Mouse (Mus musculus): ENCODE results near the gene Galnt7. TPM values are rescaled to one million over a fixed set of nuclear protein-coding genes. Genes with fewer than 3 reads are reported as not detected.

Galnt7 gene
- total and polyA plus RNA-seq, 2 experiments: 0.61 to 2.0 TPM

GRCm38 (mm10) chr8:57651357-57651688 is 1.5 kb downstream of the Galnt7 start:
- 3% methylated on average over 8 of the region's 8 CpGs for WGBS
- no peak overlapping the region for H3K27ac ChIP-seq (replicated peaks; ENCODE audit: insufficient read depth, low read depth, low read length)

GRCm38 (mm10) chr8:57650216-57650615 is 2.6 kb downstream of the Galnt7 start:
- no peak for DNase-seq (ENCODE audit: extremely low read depth, low read depth, low spot score)
- Histone ChIP-seq H3K4me3 (ENCODE audit: insufficient read depth, low read depth, low read length) (no peak overlapping the region), H3K27ac (replicated peaks; ENCODE audit: insufficient read depth, low read depth, low read length) (no peak overlapping the region), H3K36me3 (ENCODE audit: control insufficient read depth, insufficient read depth, low read length) (no peaks in the 10 kb centered on the region), H3K4me1 (ENCODE audit: control insufficient read depth, insufficient read depth, low read length) (0 out of 2 replicates have a peak, but pooled peaks cover 3% of the 10 kb centered on the region), H3K27me3 (ENCODE audit: control insufficient read depth, insufficient read depth, low read length) (no peaks in the 10 kb centered on the region), H3K9ac (ENCODE audit: low read depth, low read length) (no peak overlapping the region), H3K79me2 (ENCODE audit: control insufficient read depth, insufficient read depth, low read length) (no peaks in the 10 kb centered on the region)
- TF ChIP-seq POLR2A (IDR thresholded peaks at IDR 0.05; ENCODE audit: extremely low read depth, insufficient read depth, low read length) (no peak), CTCF (IDR thresholded peaks at IDR 0.05; ENCODE audit: low read depth, low read length) (no peak)
- 94% methylated on average over 6 of the region's 6 CpGs for WGBS

More at GRCm38 (mm10) chr8:57651357-57651688, 1.5 kb downstream of the Galnt7 start:
- Histone ChIP-seq H3K4me3 (ENCODE audit: insufficient read depth, low read depth, low read length) (peak overlapping the region; percentile 67), H3K36me3 (ENCODE audit: control insufficient read depth, insufficient read depth, low read length) (no peaks in the 10 kb centered on the region), H3K79me2 (ENCODE audit: control insufficient read depth, insufficient read depth, low read length) (no peaks in the 10 kb centered on the region), H3K9ac (ENCODE audit: low read depth, low read length) (peak overlapping the region; percentile 95), H3K4me1 (ENCODE audit: control insufficient read depth, insufficient read depth, low read length) (0 out of 2 replicates have a peak, but pooled peaks cover 3% of the 10 kb centered on the region), H3K27me3 (ENCODE audit: control insufficient read depth, insufficient read depth, low read length) (no peaks in the 10 kb centered on the region)
- DNase-seq (ENCODE audit: extremely low read depth, low read depth, low spot score): peak; percentile 5
- no peak for TF ChIP-seq POLR2A (IDR thresholded peaks at IDR 0.05; ENCODE audit: extremely low read depth, insufficient read depth, low read length)
- TF ChIP-seq CTCF (IDR thresholded peaks at IDR 0.05; ENCODE audit: low read depth, low read length): no peak

- TF ChIP-seq CTCF (IDR thresholded peaks at IDR 0.05; ENCODE audit: low read depth, low read length) (no peak), POLR2A (IDR thresholded peaks at IDR 0.05; ENCODE audit: extremely low read depth, insufficient read depth, low read length) (no peak)
- Histone ChIP-seq H3K27me3 (ENCODE audit: control insufficient read depth, insufficient read depth, low read length) (no peaks in the 10 kb centered on the region), H3K9ac (ENCODE audit: low read depth, low read length) (no peak overlapping the region), H3K27ac (replicated peaks; ENCODE audit: insufficient read depth, low read depth, low read length) (no peak overlapping the region), H3K36me3 (ENCODE audit: control insufficient read depth, insufficient read depth, low read length) (no peaks in the 10 kb centered on the region), H3K4me3 (ENCODE audit: insufficient read depth, low read depth, low read length) (no peak overlapping the region), H3K79me2 (ENCODE audit: control insufficient read depth, insufficient read depth, low read length) (no peaks in the 10 kb centered on the region), H3K4me1 (ENCODE audit: control insufficient read depth, insufficient read depth, low read length) (0 out of 2 replicates have a peak, but pooled peaks cover 3% of the 10 kb centered on the region)
- no peak for DNase-seq (ENCODE audit: extremely low read depth, low read depth, low spot score)
- 60% methylated on average over 3 of the region's 3 CpGs for WGBS
Observed at GRCm38 (mm10) chr8:57647566-57647965, 5.3 kb downstream of the Galnt7 start.

- DNase-seq (ENCODE audit: extremely low read depth, low read depth, low spot score): no peak
- WGBS: 79% methylated on average over 6 of the region's 6 CpGs
- H3K79me2 ChIP-seq (ENCODE audit: control insufficient read depth, insufficient read depth, low read length): no peaks in the 10 kb centered on the region
- no peak overlapping the region for H3K9ac ChIP-seq (ENCODE audit: low read depth, low read length)
- H3K36me3 ChIP-seq (ENCODE audit: control insufficient read depth, insufficient read depth, low read length): no peaks in the 10 kb centered on the region
- H3K4me3 ChIP-seq (ENCODE audit: insufficient read depth, low read depth, low read length): no peak overlapping the region
- no peaks in the 10 kb centered on the region for H3K27me3 ChIP-seq (ENCODE audit: control insufficient read depth, insufficient read depth, low read length)
- TF ChIP-seq POLR2A (IDR thresholded peaks at IDR 0.05; ENCODE audit: extremely low read depth, insufficient read depth, low read length): no peak
- TF ChIP-seq CTCF (IDR thresholded peaks at IDR 0.05; ENCODE audit: low read depth, low read length): no peak
- no peaks in the 10 kb centered on the region for H3K4me1 ChIP-seq (ENCODE audit: control insufficient read depth, insufficient read depth, low read length)
- H3K27ac ChIP-seq (replicated peaks; ENCODE audit: insufficient read depth, low read depth, low read length): no peak overlapping the region
Observed at GRCm38 (mm10) chr8:57644281-57644680, 8.6 kb downstream of the Galnt7 start.

GRCm38 (mm10) chr8:57642722-57643121 is 10.1 kb downstream of the Galnt7 start:
- H3K9ac ChIP-seq (ENCODE audit: low read depth, low read length): no peak overlapping the region
- no peak for DNase-seq (ENCODE audit: extremely low read depth, low read depth, low spot score)
- WGBS: 95% methylated on average over 5 of the region's 5 CpGs
- no peak for TF ChIP-seq POLR2A (IDR thresholded peaks at IDR 0.05; ENCODE audit: extremely low read depth, insufficient read depth, low read length)
- TF ChIP-seq CTCF (IDR thresholded peaks at IDR 0.05; ENCODE audit: low read depth, low read length): no peak
- H3K4me3 ChIP-seq (ENCODE audit: insufficient read depth, low read depth, low read length): no peak overlapping the region
- H3K27ac ChIP-seq (replicated peaks; ENCODE audit: insufficient read depth, low read depth, low read length): no peak overlapping the region
- H3K4me1 ChIP-seq (ENCODE audit: control insufficient read depth, insufficient read depth, low read length): no peaks in the 10 kb centered on the region
- H3K27me3 ChIP-seq (ENCODE audit: control insufficient read depth, insufficient read depth, low read length): no peaks in the 10 kb centered on the region
- no peaks in the 10 kb centered on the region for H3K79me2 ChIP-seq (ENCODE audit: control insufficient read depth, insufficient read depth, low read length)
- no peaks in the 10 kb centered on the region for H3K36me3 ChIP-seq (ENCODE audit: control insufficient read depth, insufficient read depth, low read length)

- no peak for DNase-seq (ENCODE audit: extremely low read depth, low read depth, low spot score)
- no peak overlapping the region for H3K27ac ChIP-seq (replicated peaks; ENCODE audit: insufficient read depth, low read depth, low read length)
- WGBS: 84% methylated on average over 6 of the region's 6 CpGs
Observed at GRCm38 (mm10) chr8:57638925-57639324, 13.9 kb downstream of the Galnt7 start.

More at GRCm38 (mm10) chr8:57638925-57639324, 13.9 kb downstream of the Galnt7 start:
- Histone ChIP-seq H3K4me3 (ENCODE audit: insufficient read depth, low read depth, low read length) (no peak overlapping the region), H3K9ac (ENCODE audit: low read depth, low read length) (no peak overlapping the region), H3K4me1 (ENCODE audit: control insufficient read depth, insufficient read depth, low read length) (no peaks in the 10 kb centered on the region), H3K27me3 (ENCODE audit: control insufficient read depth, insufficient read depth, low read length) (no peaks in the 10 kb centered on the region), H3K79me2 (ENCODE audit: control insufficient read depth, insufficient read depth, low read length) (no peaks in the 10 kb centered on the region), H3K36me3 (ENCODE audit: control insufficient read depth, insufficient read depth, low read length) (no peaks in the 10 kb centered on the region)
- no peak for TF ChIP-seq POLR2A (IDR thresholded peaks at IDR 0.05; ENCODE audit: extremely low read depth, insufficient read depth, low read length)
- TF ChIP-seq CTCF (IDR thresholded peaks at IDR 0.05; ENCODE audit: low read depth, low read length): no peak
